Mouse (Mus musculus) neural tube, embryonic 10.5 days (tissue): ENCODE data around the gene Shisa8.

Source experiments
- DNase-seq: peaks from one replicate; pipeline ENCODE4 v3.0.0-alpha.2; 2017; ENCODE audit warnings: low spot score; ENCODE audit errors: extremely low spot score

The Shisa8 gene

DNA sequence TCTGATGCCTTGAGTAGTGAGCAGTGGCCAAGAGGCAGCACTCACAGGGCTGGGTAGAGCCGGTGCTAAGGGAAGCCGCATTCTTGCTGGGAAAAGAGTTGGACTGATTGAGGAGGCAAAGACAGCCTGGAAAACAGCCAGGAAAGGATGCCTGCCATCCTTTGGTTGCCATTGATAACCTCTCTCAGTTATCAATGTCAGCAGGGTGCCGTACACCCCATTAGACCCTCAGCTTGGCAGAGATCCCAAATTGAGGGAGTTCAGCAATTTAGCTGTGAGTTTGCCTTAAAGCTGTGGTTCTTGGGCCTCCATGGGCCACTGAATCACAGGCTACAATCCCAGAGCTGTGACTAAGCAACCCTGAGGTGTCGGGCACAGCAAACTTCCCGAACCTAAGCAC lies 31.5 kb downstream of the Shisa8 start:
- DNase-seq, result no peak

DNA sequence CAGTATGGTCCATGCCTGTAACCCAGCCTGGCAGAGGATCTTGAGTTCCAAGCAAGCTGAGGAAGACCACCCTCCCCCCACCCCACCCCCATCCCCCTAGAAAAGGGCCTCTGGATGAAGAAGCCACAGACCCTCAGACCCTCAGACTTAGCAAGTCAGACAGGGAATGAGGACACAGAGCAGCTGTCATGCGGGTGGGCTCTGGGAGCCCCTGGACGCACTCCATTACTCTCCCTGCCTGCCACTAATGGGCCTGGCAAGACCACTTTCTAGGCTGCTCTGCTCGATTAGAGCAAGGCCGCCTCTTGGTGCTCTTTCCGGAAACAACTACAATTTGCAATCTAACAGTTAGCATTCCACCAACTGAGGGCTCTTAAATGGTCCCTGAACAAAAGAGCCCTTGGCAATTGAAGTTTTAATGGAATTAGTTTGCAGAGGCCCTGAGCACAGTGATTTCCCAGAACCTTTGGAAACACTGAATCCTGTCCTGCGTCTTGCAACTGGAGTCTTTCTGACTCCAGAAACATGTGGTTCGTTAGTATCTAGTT lies 34.8 kb downstream of the Shisa8 start:
- DNase-seq, result no peak

DNA sequence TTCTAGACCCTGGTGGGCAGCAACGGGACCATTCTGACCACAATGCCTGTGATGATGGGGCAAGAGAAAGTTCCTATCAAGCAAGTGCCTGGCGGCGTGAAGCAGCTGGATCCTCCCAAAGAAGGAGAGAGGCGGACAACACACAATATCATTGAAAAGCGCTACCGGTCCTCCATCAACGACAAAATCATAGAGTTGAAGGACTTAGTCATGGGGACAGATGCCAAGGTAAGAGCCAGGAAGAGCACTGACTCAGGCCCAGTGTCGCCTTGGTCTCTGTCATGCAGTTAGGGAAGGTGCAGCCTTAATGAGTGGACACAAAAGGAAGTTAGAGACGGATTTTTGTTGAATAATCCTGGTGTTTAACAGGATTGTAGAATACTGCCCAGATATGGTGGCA lies 37.5 kb downstream of the Shisa8 start:
- no peak for DNase-seq

DNA sequence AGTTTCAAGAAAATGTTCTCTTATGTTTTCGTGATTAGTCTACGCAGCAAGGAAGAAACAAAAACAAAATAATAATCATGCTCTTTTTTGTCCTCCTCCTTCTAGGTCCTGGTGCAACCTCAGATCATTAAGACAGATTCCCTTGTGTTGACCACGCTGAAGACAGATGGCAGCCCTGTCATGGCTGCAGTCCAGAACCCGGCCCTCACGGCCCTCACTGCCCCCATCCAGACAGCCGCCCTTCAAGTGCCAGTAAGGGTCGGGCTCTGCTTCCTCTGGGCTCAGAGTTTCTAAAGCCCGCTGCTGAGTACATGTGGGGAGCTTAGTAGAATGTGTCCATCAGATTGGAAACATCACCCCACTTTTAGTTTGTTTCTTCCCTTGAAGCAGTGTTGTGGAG lies 40.0 kb downstream of the Shisa8 start:
- no peak for DNase-seq

DNA sequence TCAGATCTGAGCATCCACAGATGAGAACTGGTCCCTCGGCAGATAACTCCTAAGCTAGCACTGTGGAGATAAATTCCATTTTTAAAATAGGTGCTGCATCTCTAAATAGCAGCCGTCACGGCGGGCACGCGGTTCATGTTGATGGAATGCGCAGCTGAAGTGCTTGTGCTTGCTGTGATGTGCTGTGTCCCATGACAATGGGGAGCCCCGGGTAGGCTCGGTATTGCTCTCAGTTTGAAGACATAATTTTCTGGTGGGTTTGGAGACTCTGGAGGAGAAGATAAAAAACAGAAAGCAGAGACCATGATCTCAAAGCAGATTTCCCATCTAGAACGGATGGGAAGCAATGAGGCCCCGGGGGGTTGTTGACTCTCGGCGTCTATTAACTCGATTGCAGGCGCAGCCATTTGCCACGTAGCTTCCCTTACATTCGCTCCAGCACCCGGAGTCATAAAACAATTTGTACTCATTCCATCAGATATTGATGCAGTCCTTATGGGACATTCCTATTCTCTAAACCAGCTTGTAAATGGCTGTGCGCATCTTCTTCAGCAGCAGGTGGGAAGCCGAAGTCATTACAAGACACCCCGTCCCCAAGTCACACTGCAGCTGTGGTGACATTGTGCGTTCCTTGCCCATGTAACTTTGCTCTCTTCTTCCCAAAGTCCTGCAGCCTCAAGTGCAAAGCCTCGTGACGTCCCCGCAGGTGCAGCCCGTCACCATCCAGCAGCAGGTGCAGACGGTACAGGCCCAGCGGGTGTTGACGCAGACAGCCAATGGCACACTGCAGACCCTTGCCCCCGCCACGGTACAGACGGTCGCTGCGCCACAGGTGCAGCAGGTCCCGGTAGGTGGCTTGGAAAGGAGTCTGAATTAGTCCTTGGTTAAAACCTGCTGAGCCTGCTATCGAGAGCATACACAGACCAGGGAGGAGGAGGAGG lies 41.9 kb downstream of the Shisa8 start:
- no peak for DNase-seq

DNA sequence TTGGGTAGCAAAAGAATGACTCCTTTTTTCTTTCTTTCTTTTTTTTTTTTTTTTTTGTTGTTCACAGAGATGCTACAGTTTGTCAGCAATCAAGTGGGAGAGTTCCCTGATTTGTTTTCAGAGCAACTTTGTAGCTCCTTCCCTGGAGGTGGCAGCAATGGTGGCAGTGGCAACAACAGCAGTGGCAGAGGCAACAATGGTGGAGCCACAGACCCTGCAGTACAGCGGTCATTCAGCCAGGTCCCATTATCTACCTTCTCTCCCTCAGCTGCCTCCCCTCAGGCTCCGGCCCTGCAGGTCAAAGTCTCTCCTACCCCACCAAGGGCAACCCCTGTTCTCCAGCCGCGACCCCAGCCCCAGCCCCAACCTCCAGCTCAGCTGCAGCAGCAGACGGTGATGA lies 42.9 kb downstream of the Shisa8 start:
- no peak for DNase-seq

DNA sequence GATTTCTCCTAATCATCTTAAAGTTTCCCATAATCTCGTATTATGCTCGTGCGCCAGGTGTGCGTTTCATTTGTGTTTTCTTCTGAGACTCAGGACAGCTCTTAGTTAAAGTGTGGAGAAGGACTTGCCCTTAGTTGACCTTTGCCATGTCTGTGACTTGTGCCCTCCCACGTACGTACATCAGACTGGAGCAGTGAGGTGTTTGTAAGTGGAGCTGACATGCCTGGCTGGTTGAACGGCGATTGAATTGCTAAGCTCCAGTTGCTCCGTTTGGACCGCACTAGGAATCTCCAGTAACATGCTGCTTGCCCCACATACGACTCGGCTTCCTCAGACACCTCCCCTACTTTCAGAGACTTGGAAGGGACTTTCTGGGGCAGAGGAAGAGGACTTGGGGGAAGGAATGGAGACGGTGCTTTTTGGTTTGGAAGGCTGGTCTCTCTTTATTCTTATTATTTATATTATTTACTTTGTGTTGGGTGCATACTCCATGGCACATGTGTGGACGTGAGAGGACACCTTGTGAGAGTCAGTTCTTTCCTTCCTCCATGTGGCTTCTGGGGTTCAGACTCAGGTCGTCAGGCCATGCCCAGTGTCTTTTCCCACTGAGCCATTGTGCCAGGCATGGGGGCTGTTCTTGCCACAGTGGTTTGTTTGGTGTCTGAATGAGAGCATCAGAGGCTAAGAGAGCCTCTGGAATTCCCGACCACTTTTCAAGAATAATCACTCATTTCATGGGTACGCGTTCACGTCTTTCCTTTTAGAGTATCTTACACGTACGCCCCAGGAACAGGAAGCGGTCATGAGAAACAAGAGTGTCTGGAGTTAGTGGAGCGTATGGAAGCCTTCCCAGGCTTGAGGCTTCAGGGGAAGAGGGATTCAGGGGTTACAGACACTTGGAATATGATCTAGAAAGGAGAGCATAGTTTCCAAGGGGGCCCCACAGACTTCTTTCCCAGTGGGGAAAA lies 45.1 kb downstream of the Shisa8 start:
- no peak for DNase-seq

DNA sequence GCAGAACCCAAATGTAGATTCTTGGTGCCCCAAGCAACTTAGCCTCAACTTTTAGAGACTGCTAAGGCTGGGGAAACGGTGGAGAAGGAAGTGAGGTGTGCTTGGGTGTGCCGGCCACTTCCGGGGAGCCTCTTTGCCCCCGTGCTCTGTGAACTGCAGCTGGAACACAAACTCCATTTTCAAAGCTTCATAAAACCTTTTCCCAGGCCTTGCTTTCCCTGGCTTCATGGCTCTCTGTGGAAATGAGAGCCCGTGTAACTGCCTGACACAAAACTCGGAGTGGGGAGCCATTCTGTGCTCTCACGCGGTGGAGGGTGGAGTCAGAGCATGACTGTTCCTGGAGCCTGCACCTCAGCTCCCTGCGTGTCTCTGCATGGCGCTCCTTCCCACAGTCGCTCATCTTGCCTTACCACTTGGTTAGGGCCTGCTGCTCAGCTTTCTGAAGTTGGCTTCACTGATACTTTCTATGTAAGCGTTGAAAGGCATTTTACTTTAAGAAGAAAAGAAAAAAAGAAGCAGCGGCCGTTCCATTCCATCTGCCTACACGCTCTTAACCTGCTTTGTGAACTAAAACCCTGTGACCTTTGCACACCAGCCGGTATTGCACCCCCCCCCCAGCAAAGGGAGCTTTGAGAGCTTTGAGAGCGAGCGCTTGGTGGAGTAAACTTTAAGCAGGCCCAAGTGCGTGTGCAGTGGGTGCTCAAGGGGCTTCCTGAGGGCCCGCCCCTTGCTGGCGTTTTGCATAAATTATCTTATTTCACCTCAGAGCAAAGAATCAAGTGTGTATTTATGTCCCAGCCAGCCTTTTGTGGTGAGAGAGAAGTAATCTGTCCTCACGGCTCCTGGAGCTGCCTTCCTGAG lies 46.1 kb downstream of the Shisa8 start:
- no peak for DNase-seq

DNA sequence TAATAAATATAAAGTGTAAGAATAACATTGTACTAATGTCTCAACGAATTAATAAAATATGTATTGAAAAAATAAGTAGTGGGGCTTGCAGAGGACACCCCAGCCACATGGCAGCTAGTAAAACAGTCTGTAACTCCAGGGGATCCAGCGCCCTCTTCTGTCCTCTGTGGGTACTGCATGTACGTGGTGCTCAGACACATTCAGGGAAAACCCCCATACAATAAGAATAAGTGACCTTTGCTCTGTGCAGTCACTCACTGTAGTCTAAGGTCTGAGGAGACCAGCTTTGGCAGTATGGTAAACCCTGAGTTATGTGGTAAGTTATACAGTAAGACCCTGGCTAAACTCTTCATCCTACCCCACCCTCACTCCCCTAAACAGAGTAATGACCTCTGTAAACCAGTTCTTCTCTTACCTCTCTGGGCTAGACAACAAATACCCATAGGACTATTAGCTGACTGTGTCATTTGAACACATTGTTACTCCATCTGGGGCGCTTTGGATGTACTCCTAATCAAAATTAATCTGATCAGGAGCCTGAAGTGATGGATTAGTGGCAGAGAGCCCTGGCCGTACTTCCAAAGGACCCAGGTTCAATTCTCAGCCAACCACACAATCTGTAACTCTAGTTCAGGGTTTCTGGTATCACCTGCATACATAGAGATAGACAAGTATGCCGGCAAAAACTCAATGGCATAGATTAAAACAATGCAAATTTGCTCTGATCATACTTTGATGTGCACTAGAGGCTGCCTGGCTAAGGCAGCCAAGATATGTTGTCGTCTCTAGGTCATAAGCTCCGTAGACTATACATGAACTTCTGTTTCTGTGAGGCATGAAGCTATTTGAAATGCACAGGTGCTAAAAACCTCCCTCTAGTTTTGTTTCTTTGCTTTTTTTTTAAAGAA lies 47.0 kb downstream of the Shisa8 start:
- DNase-seq, result peak; percentile 82

DNA sequence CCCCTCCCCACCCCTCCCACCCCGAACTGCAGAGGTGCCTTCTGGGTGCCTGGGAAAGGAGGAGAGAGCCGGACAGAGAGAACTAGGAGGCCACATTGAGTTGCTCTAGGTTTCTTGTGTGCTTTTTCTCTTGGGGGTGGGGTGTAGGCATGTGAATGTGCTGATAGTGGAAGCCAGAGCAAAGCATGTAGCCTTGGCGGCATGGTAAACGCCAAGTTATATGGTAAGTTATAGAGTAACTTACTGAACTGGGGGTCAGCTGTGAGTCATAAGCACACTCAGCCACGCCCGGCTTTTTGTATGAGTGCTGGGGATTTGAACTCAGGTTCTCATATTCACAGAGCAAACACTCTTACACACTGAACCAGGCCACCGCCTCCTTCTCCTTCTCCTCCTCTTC lies 48.1 kb downstream of the Shisa8 start:
- no peak for DNase-seq

DNA sequence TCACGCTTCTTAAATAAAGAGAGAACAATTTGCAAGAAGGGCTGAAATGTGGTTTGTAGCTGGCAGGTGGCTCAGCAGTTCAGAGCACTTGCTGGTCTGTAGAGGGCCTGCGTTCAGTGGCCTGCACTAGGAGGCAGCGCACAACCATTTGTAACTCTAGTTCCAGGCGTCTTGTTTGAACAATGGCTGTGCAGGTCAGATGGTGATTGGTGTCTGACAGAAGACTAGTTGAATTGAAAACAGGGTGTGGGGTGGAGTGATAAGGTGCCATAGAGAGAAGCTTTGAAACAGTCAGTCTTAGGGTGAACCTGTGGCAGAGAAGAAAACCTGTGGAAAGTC lies 48.6 kb downstream of the Shisa8 start:
- DNase-seq, result no peak

DNA sequence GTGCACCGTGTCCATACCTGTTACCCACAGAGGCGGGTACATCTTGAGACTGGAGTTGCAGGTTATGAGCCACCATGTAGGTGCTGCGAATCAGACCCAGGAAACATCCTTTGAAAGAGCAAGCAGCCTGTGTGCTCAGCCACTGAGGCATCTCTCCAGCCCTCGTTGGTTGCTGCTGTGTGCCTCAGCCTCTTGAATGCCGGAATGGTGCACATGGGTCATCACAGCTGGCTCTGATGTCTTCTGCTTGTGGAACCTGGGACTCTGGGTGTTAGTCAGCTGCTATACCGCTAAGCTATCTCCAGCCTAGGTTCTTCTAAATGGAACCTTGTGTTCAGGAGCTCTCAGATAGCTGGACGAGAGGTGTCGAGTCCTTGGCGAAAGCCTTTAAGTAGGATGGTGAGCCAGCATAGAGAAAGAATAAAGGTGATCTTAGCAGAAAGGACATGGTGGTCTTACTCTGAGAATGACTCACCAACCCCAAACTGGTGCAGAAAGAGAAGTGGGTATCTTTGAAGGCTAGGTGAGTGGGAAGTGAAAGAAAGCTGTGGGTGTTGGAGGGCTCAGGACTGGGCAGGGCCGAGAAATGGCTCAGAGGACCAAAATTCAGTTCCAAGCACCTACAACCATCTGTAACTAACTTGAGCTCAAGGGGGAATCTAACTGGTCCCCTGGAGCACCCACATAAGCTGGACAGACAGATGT lies 49.1 kb downstream of the Shisa8 start:
- DNase-seq, result no peak

DNA sequence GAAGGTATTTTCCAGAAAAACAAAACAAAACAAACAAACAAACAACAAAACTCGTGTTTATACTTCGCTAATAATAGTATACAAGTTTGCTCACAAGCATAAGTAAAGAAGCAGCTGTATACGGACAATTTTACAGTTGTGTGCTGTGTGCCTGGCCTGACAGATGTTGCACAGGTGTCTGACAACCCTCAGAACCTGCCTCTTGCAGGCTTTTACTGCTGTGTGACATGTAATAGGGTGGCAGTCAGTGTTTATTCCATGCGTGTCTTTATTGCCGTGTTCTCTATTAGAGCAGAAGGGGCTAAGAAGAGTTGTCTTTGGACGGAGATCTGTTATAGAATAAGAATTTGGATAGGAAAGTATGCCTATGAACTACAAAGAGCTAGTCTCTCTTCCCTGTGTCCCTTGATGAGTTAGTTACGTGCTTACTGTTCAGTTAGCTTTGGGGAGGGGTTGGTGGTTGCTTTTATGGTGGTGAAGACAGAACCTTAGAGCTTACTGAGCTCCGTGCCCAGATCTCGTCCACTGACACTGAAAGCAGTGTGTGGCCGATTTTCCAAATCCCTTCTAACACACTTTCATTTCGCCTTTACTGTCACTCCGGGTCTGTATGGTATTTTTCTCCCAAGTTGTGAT lies 50.5 kb downstream of the Shisa8 start:
- no peak for DNase-seq

DNA sequence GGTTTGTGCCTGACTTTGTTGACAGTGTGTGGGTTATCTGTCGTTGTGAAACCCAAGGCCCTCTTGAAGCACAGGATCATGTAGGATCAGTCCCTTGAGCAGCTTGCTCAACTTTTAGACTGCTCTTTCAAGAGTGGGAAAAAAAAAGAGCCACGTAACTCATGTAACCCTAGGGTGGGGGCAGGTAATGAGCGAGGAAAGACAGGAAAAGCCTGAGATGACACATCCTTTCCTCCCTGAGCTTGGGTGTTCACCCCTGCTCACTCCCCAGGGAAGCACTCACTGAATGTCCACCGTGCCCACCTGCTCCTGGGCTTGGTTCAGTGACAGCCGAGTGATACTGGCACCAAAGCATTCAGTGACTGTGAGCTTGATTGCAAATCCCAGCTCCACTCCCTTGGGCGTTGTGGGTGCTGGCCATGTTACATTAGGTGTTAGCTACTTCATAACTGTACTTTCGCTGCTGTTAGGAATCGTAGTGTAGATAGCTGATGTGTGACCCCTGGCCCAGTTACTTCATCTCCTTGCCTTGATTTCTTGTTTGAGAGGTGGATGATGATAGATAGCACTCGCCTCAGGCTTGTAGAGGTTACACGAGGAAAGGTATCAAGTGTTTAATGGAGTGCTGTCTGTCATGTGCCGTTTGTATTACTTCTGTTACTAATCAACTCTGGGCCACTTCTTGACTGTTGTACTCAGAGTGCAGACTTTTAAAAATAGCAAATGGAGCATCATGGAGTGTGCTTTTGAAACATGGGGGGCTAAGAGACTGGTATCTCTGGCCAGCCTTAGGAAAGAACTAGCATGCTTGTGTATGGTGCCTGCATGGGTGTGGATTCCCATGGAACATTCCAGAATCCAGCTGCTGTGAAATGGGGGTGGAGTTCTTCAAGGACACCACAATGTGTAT lies 51.6 kb downstream of the Shisa8 start:
- DNase-seq, result no peak

DNA sequence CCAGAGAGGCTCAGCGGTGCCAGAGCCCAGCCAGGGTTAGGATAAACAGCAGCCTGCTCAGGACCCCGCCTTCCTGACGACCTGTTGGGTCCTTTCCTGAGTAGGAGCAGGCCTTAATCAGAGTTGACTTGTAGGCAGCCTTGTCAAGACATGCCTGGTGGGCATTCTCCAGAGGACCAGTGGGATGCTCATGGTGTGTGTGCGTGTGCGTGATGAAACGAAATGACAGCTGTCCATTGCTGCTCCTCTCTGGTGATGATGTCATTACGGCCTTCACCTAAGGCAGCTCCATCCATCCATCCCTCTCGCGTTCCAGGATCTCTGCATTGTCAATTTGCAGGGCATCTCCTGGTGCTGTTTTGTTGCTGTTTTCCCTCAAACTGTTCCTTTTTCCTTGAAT lies 53.1 kb downstream of the Shisa8 start:
- no peak for DNase-seq

DNA sequence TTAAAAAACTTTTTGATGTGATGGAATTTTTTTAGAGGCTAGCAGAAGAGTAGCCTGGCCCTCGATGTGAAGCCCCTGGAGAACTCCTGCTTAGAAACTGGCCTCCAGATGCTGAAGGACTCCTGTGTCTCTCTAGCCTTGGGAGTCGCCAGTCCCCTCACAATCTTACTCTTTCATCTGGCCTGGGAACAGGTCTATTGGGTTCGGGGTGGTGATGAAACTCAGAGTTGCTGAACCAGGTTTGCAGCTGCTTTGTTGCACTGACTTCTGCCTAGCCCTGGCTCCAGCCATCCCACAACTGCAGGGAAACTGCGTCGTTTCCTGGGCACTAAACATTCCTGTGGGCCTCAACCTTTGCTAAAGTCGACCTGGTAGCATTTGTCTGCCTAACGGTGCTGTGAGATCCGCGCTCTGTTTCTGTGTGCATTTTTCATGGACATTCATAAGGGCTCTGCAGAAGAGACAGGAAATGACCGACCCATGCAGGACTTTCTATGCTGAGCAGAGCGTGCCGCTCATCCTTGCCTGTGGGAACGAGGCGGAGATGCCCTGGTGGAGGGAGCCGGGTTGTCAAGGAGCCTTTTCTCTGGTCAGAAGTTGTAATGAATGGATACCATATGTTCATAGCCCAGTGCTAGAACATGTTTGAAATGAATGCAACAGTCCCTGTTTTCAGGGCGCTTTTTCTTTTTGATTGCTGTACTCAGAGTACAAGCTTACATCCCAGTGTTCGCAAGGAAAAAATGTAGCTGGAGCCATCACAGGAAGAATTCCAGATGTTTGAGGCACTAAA lies 54.2 kb downstream of the Shisa8 start:
- DNase-seq, result peak; percentile 37

DNA sequence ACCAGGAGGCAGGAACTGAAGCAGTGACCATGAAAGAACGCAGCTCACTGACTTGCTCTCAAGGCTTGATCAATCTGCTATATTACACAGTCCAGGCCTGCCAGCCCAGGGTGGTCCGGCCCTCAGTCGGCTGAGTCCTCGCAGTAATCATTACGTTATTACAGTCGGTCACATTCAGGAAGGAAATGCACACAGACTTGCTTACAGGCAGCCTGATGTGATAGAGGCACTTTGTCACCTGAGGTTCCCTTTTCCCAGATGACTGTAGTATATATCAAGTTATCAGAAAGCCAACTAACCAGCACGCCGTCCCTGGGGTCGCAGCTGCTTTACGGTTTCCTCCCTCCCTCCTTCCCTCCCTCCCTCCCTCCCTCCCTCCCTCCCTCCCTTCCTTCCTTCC lies 55.7 kb downstream of the Shisa8 start:
- DNase-seq, result no peak
